Mouse (Mus musculus): ENCODE data around the gene Rasa2.
"Not testable (repeated sequence)": the region's sequence is repeated elsewhere in the genome, so short reads cannot be mapped to it uniquely, and the experiment has no call there.

Gene Rasa2

DNA sequence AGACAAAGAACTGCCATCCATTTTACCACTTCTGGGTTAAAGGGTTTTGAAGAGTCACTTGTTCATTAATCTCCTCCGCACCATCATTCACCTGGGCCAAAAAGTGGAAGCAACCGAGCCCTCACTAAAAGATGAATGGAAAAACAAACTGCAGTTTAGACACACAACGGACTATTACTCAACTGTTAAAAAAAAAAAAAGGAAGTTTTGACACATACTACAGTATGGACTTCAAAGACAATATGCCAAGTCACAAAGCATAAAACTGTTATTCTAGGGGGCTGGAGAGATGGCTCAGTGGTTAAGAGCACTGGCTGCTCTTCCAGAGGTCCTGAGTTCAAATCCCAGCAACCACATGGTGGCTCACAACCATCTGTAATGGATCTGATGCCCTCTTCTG is 12.6 kb upstream of the Rasa2 start:
- not testable (repeated sequence) for ATAC-seq (ENCODE audit: insufficient number of reproducible peaks, low FRiP score, low TSS enrichment)

DNA sequence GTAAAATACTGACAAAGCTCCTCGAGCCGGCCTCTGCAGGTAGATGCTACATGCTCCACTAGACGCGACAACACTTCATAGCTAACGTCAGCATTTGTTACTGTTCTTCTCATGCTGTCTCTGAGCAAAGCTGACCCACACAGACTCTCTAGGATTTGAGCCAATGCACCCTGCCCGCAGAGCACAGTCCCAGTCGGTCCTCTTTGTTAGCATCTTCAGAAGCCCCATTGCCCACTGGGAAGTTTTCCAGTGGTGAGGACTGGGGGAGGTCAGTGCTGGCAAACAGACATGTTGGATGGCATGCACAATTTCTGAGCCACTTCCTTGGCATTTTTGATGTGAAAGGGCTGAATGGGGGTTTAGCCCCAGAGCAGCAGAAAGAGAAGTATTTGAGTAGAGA is 8.0 kb upstream of the Rasa2 start:
- ATAC-seq (ENCODE audit: insufficient number of reproducible peaks, low FRiP score, low TSS enrichment) = no peak

DNA sequence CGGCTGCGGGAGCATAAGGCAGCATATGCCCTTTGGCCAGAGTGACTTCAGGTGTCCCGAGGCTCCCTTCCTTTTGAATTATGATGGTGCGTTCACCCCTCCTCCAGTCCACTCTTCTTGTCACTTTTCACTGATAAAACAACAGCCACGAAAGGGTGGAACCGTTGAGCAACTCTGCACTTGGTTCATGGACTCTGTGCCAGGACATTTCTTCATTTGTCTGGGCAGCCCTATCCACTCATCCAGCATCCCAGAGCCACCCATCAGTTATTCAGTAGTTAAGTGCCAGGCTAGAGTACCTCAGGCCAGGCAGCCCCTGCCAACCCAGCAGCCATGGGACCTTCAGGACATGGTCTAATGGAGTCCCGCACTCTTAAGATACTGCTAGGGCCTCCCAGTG is 7.1 kb upstream of the Rasa2 start:
- no peak for ATAC-seq (ENCODE audit: insufficient number of reproducible peaks, low FRiP score, low TSS enrichment)

DNA sequence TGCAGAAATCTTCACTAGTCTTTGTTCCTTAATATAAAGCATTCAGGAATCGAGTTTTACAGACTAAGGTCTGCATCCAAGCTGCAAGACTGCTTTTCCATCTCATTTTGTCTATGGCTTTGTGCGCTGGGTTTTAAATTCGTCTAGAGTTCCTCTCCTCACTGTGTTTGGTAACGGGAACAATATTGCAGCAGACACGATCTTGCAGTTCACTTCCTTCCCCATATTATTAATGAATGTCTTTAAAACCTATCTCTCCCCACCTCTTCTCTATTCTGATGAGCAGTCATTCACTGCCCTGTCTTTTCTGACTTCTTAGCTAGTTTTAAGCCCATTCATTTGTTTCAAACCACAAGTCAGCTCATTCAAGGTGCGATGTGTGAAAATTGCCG is 5.7 kb upstream of the Rasa2 start:
- ATAC-seq (ENCODE audit: insufficient number of reproducible peaks, low FRiP score, low TSS enrichment) = no peak

DNA sequence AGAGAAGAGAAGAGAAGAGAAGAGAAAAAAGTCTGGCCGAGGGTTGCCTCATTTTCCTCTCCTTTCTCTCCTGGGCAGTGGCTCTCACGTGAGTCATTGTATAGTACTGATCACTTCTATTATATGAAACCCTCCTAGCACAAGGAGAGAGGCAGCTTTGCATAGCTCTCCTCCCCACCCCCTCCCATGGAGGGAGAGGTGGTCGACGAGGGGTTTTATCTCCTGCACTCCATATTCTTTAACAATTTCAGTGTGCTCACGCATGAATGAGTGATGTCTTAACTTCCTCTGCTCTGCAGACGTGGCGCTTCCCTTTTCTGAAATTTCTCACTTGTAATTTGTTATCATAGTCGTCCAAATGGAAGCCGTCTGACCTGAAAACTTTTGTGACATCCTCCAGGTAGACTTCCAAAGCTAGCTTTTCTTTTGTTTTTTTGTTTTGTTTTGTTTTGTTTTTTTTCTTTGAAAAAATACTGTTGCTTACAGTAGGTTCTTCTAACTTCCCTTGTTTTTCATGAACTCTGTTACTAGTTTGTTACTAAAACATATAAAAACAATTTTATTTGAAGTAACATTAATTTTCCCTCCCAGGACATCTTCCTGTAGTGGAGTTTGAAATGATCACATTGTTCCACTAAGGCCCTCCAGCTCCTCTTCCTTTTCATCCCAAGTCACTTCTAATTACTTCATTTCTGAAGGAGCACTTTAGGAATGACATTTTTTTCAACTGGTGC is 5.2 kb upstream of the Rasa2 start:
- no peak for ATAC-seq (ENCODE audit: insufficient number of reproducible peaks, low FRiP score, low TSS enrichment)

DNA sequence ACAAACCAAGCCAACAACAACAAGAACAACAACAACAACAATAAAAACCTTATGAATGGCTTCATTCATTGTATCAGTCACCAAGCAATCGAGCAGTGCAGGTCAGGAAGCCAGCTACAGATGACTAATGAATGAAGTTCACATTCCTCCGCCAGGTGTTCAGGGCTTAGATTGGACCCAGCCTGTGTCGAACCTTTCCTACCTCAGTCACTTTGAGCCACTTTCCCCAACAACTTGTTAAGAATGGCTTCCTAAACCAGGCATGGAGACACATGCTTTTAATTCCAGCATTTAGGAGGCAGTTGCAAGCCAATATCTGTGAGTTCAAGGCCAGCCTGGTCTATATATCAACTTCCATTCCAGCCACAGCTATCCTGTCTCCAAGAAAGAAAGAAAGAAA is 4.5 kb upstream of the Rasa2 start:
- no peak for ATAC-seq (ENCODE audit: insufficient number of reproducible peaks, low FRiP score, low TSS enrichment)

DNA sequence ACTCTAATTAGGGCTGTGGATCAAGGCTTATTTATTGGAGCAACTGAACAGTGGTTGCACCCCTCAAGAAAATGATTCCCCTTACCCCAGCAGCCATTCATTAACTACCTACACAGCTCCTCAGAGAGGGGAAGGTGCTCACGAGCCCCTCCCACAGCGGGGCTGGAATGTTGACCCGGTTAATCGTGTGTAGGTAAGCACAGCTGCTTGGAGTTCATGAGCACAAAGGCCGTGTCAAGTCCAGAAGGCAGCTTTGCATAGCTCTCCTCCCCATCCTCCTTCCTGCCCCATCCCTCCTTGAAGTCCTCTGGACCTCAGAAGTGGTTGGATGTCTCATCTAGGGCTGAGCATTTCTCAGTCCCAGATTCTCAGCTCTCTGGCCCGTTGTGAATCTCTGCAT is 3.8 kb upstream of the Rasa2 start:
- ATAC-seq (ENCODE audit: insufficient number of reproducible peaks, low FRiP score, low TSS enrichment) = no peak

DNA sequence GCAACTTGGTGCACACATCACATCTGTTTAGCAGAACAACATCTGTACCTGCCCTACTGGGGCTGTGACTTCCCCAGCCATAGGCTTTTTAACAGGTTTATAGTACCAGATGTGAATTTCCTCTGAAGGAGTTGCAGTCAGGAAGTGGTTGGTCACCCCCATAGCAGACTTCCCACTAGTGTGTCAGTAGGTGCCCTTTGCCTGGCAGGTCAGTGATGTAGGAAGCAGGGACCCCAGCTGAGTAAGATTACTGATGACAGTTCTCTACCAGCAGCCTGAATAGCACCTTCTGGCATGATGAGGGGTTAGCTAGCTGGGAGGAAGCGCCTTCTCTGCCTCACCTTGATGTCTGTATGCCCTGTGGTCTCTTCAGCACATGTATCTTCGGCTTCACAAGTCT is 2.4 kb upstream of the Rasa2 start:
- ATAC-seq (ENCODE audit: insufficient number of reproducible peaks, low FRiP score, low TSS enrichment) = no peak

DNA sequence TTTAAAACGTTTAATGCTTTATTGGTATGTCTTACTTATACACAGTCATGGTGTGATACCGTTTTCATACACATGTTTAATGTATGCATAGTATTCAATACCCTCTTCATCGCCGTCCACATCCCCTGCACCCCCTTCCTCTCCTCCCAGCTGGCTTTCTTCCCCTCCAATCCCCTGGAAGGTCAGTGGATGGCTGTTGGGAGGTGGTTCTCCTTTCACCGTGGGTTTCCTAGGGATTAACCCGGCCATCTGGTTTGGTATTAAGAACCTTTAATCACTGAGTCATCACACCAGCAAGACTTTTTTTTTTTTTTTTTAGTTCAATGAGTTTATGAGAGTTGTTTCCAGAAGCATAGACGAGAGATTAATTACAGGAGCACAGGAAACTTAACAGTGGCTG is 1.3 kb upstream of the Rasa2 start:
- ATAC-seq (ENCODE audit: insufficient number of reproducible peaks, low FRiP score, low TSS enrichment) = no peak

DNA sequence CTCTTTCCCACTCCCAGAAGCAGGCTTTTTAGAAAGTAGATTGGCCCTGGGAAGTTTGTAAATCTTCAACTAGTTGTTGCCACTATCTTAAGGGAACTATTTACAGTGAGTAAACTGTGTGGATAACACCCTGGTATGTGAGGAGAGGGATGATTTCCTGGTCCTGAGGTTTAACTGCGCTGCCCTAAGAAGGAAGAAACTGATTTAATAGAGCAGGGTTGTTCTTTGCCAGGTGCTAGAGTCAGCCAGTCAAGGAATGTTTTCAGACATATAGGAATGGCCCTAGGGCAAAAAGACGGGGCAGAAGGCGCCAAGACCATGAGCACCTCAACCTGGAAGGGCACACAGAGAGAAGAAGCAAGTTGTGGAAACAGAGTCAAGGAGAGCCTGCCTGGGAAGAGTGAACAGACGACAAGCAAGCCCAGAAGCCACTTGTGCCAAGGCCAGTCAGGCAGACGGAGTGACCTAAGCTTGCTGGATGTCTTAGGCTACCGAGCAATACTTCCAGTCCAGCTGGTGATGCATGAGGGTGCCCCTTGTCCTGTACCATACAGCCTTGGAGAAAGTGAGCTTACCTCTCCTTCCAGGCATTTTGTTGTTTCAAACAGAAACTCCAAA is 765 bp upstream of the Rasa2 start:
- no peak for ATAC-seq (ENCODE audit: insufficient number of reproducible peaks, low FRiP score, low TSS enrichment)

DNA sequence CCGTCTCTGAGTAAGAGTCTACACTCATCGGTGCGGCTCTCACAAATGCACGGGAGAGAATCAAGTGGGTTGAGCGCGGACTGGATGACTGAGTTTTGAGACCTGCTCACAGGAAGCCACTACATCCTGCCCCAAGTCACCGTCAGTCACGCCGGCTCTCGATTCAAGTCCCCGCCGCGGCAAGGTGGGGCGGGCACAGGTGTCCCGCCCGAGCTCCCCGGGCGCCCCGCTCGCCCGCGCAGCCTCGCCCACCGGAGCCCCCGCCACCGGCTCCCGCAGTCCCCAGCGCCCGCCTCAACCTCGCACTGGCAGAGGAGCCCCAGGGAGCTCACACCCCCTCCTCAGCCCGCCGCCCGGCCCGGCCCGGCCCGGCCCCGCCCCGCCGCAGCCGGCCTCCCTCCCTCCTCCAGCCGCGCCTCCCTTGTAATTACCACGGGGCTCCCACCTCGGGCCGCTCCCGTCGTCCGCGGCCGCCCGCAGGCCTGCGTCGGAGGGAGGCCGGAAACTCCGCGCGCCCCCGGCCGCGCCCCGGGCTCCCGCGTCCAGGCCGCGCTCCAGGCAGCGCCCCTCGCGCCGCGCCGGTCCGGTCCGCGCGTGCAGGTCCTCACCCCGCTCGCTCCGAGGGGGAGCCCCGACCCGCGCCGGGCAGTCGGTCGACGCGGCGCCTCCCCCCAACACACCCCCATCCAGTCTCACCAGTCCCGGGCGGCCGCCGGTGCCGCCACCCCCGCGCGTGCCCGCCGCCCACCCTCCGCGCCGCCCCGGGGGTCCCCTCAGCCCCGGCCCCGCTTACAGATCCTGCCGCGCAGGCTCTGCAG is 637 bp downstream of the Rasa2 start:
- ATAC-seq (ENCODE audit: insufficient number of reproducible peaks, low FRiP score, low TSS enrichment) = peak; percentile 49

DNA sequence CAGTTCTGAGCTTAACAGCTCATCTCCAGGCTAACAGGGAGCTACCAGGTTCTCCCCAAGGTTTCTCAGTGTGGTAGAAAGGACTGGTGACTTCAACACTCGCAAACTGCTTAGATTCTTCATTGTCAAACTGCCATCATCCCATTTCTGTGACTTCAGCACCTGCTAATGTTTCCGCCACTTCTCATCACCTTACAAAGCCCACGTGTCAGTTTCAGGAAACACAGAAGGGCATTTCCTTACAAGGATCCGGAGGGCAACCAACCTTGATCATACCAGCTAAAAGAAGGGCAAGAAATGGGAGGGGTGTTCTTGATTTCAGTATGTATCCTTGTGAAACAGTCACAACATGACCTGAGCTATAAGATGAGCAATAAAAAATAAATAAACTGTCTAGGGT is 2.3 kb downstream of the Rasa2 start:
- no peak for ATAC-seq (ENCODE audit: insufficient number of reproducible peaks, low FRiP score, low TSS enrichment)

DNA sequence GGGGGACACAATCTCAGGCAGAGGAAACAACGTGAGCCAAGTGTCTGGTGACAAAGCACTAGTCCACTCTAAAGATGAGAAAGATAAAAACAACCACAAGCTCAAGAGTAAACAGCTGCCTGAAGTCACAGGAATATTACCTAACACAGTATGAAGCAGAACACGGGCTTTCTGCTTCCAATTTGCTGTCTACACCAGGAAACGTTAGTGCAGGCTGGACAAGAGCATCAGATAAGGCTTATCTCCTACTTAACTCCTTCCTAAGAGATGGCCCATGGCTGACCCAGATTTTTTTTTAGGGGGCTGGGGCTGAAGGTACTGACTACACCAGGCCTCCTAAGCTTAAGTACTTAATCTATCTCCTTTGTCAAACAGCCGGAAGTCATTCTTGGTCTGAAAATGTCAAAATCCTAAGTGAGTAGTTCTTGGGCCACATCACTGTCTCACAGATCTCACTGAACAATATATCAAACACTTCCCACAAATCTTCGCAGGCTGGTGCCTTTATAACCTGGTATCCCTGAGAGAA is 3.8 kb downstream of the Rasa2 start:
- ATAC-seq (ENCODE audit: insufficient number of reproducible peaks, low FRiP score, low TSS enrichment) = no peak

DNA sequence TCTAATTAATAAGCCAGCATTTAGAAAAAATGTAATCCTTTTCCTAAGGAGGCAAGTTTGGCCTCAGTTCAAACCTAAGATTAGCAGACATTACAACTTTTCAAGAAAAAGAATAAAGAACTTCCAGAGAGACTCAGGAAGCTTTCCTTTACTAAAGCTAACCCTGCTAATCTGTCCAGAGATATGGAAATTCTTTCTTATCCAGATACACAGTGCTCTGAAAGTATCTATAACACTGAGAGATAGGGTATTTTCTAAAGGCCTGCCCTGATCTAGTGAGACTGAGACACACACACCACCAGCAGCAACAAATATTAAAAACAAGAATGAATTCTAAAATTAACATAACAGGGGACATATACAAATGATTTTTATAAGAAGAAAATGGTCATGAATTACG is 4.4 kb downstream of the Rasa2 start:
- no peak for ATAC-seq (ENCODE audit: insufficient number of reproducible peaks, low FRiP score, low TSS enrichment)

DNA sequence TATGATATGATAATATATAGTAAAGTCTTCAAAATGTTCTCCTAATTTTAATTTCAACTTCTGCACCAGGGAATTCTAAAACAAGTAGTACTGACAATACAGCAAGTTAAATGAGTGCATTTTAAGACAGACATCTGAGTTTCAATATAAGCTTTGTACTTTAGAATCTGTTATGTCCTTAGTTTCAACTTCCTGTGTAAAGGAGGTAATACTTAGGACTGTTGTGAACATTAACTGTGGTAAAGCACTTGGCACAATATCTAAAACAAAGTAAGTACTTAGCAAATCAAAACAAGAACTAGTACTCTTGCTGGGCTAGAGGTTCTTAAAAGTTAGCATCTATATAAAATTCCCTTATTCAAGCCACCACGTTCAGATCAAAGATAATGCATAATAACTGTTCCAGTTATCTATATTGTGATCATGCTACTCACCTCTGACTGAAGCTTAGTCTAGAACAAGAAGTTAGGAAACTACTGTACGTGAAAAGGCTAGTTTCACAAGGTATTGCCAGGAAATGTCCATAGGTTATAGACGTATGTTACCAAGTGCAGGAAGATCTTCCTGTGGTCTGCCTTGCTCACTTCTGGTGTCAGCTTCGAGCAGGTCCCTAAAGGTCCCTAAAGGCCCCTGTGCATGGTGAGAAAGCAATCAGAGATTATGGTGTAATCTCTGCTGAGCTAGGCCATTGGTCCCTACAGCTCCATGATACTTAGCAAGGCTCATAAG is 12.8 kb downstream of the Rasa2 start:
- no peak for ATAC-seq (ENCODE audit: insufficient number of reproducible peaks, low FRiP score, low TSS enrichment)

DNA sequence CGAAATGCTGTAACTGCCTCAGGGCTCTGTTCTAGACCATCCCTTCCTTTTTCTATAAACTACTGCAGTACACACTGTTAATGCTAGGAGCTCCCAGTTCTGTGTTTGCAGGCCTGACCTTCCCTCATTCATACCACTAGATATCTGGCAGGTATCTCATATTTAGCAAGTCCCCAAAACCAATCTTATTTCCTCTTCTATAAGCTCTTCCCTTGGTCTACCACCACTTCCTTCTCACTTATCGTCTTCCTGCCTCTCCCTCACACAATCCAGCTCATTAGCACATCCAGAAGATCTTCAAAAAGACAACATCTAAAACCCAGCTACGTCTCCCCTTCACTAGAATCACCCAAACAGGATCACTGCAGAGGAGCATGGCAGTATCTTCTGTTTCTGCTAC is 19.1 kb downstream of the Rasa2 start:
- no peak for ATAC-seq (ENCODE audit: insufficient number of reproducible peaks, low FRiP score, low TSS enrichment)

DNA sequence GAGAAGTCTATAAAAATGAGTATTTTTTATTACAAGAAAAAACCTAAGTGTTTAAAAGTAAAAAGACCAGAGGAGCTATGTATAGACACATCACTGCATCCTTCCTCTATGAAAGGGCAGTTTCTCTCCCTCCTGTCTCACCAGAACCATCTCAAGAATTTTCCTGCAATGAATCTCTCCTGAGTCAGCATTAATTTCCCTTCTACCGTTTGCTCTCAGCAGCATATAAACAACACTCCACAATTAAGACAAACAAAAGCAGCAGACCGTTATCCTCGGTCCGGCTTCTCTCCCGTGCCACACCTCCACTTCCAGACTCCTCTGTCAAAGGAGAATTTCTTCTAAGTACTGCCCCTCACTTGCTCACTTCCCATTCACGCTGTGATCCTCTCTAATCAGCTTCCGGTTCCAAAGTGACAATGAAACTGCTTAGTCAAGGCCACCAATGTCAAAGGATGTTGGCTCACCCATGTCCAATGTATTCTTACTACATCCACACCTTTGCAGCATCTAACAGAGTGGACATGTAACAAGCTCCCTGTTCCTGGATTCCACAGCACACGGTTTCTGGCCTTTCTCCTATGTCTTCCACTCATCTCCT is 19.6 kb downstream of the Rasa2 start:
- ATAC-seq (ENCODE audit: insufficient number of reproducible peaks, low FRiP score, low TSS enrichment) = no peak

DNA sequence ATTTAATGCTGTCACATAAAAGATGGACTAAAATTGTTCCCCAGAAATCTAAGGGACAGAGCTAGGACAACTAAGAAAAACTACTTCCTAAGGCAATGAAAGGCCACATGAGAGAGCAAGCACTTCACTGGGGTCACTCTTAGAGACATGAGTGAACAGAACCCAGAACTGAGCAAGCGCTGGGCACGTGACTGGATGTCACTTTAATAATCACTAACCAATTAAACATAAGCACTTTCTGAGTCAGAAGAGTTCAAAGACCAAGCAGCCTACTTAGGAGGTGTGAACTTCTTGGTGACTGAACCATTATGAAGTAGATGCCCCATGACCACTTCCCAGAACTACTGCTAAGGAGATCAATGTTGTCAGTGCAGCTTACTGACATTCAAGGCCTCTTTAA is 20.6 kb downstream of the Rasa2 start:
- no peak for ATAC-seq (ENCODE audit: insufficient number of reproducible peaks, low FRiP score, low TSS enrichment)

DNA sequence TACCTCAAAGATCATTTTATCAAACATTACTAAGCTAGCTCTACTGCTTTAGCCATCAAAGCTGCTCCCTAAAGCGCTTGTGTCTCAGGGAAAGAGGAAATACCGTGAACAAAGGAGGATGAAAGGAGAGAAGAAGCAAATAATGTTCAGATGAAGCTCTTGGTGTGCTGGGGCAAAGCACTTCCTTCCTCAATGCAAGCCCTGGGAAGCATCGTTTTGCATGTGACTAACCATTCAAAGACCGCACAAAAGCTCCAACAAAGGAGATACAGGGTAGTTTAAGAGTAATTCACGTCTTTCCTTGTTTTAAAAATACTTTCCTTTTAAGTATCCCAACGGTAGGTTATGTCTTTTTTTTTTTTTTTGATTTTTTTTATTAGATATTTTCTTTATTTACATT is 28.0 kb downstream of the Rasa2 start:
- no peak for ATAC-seq (ENCODE audit: insufficient number of reproducible peaks, low FRiP score, low TSS enrichment)

DNA sequence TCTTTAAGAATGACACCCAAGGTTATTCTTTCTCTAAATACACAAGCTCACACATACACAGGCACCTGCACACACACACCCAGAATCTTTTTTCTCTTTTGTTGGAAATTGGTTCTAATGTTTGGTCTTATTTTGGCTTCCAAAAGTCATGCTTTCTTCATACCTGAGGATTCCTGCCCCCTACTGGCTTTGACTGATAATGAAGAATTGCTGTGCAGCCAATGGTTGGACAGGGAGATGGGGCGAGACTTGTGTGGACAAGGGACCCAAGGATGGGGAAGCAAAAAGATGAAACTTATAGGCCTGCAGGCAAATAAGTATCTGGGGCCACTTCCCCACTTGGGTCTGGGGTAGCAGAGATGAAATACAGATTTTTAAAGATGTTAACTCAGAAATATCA is 33.5 kb downstream of the Rasa2 start:
- no peak for ATAC-seq (ENCODE audit: insufficient number of reproducible peaks, low FRiP score, low TSS enrichment)
